Mouse (Mus musculus): ENCODE measurements at regions not wholly inside any gene's neighbourhood (a gene's known extent, or its start where the extent isn't known, plus 50 kb on each side); places are given as distances from the start of the nearest gene placed in this dataset.

DNA sequence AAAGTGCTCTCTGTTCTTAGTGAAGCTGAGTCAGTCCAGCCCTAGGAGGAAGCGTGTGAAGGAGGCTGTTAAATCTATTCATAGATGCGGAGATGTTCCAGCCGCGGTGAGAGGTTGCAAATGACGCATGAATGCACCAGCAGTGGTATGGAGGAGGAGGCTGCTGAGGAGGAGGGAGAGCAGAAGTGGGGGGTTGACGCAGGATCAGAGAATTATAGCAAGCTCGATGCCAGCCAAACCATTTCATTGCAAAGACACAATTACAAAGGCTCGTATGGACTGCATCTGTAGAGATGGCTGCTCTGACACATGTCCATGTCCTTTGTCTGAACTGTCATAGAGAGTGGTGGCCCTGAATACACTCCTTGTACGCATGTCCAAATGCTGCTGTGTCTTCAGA is 232.9 kb downstream of the Plk2 start:
- no peak for TF ChIP-seq CTCF (conservative IDR thresholded peaks at IDR 0.05; ENCODE audit: insufficient read depth, insufficient read length, low read depth, low read length)
- TF ChIP-seq POLR2A (IDR thresholded peaks at IDR 0.05; ENCODE audit: low read depth, low read length), result no peak

All from kidney, adult 2 months (tissue).